Mouse (Mus musculus) brain, embryonic 14.5 days (tissue): ENCODE data around the gene Brcc3. TPM values are rescaled to one million over a fixed set of nuclear protein-coding genes. Genes with fewer than 3 reads are reported as not detected.

Experiments used
- DNase-seq: peaks from one replicate; pipeline ENCODE4 v3.0.0-alpha.2; 2011; ENCODE audit warnings: low read depth
- CTCF ChIP-seq: fragments of 200-500 bp; IDR thresholded peaks from 2 replicates; pipeline ENCODE4 v1.5.1; 2012; ENCODE audit warnings: inconsistent platforms, mild to moderate bottlenecking, moderate library complexity, borderline replicate concordance; ENCODE audit not compliant: insufficient read depth, insufficient read length; ENCODE audit errors: extremely low read depth
- POLR2A ChIP-seq: fragments of 200-500 bp; IDR thresholded peaks from 2 replicates; pipeline ENCODE4 v1.6.1; 2012; ENCODE audit warnings: mild to moderate bottlenecking, inconsistent platforms, borderline replicate concordance; ENCODE audit not compliant: poor library complexity, insufficient read depth, insufficient read length, severe bottlenecking; ENCODE audit errors: extremely low read depth
- polyA plus RNA-seq: library from polyadenylated mRNA; depleted of rRNA; stranded (reverse); fragments of >200 nt; gene quantifications from 2 replicates; pipeline ENCODE4 v1.2.3, GENCODE M21; 2012; rRNA removed

The Brcc3 gene
- polyA plus RNA-seq = 19.7 and 22.6 TPM in 2 replicates

DNA sequence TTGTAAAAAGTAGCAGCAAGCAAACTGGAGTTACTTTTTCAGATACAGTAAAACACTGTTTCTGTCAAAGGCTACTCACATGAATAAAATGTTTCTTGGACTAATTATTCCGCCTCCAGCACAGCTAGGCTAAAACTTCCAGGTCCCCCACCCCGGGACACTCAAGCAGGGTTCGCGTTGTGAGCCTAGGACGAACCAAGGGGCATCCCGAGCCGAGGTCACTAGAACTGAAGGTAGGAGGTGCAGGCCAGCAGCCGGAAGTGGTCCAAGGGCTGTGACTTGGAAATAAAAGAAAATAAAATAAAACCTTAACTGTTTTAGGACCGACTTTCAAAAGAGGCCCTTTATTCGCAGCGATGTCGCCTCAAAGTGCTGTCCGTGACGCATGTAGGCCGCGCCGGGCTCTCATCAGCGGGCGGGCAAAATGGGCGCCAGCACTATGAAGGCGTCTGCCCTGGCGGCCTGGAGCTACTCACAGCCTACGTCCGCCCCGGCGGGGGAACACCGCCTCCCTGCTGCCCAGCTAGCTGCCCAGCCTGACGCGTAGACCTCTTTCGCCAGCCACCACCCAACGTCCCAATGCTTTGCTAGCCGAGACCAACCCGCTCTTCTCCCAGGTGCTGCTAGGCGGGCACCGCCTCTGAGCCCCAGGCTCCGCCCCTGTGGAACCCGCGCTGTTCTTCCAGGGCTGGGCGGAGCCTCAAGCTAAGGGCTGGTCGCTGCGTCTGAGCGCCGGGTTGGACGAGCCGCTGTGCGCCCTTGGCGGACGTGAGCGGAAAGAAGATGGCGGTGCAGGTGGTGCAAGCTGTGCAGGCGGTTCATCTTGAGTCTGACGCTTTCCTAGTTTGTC, at the start of gene Brcc3, which contains the start of the genes Cmc4 and Mtcp1:
Gene Brcc3 (plus strand): TSS at position 693 of the 850 bp plus-strand sequence.
Gene Cmc4 (minus strand): TSS at position 649 of the 850 bp plus-strand sequence.
Gene Mtcp1 (minus strand): TSS at position 653 of the 850 bp plus-strand sequence.
- peak; percentile 96 for DNase-seq
- TF ChIP-seq POLR2A = peak; percentile 65; the same call in 1 of the 2 replicates
- TF ChIP-seq CTCF = no peak

DNA sequence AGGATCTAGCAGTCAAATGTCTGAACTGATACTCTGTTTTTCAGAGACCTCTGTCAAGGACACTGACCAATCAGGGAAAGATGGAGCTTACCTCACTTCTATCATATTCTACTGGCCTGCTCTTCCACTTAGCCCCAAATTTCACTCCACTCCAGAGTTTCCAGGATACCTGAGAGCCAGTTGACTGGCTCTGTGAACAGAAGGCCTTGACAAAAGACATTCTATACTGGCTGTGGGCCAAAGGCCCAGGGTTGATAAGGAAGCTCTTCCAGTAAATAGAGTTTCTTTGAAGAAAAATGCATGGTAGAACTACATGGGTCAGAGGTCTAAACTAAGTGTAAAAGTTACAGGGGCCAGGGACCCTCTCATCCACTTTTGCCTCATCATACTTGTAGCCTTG, 46.2 kb upstream of the Brcc3 start:
- no peak for DNase-seq
- TF ChIP-seq CTCF = no peak
- no peak for TF ChIP-seq POLR2A

DNA sequence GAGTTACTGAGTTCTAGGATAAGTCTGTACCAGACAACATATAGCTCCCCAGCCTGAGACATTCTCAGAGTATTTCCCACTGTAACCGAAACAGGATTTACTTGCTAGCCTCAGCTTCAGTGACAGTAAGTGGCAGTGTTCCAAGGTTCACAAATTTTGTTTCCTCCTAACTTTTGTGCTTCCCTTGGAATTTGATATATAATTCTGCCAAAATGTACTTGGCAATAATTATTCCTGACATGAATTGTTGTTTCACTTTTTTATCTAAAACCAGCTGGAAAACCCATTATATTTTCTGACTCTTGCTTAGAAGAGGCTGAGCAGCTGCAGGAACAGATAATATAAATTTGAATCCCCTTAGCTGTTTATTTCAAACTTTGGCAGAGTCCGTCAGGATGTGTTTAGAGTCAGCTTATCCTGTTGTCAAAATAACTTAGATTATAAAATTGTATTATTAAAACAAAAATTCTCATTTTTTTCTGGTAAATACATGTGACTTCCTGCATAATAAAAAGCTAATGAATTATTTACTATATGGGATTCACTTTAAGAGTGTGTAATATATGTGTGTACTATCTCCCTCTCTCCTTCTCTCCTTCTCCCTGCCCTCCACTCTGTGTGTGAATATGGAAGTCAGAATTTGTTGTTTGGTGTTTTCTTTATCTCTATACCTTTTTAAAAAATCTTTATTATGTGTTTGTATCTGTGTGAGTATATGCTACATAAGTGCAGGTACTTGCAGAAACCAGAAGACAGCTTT, 43.6 kb upstream of the Brcc3 start:
- TF ChIP-seq CTCF = no peak
- no peak for TF ChIP-seq POLR2A
- DNase-seq = no peak

DNA sequence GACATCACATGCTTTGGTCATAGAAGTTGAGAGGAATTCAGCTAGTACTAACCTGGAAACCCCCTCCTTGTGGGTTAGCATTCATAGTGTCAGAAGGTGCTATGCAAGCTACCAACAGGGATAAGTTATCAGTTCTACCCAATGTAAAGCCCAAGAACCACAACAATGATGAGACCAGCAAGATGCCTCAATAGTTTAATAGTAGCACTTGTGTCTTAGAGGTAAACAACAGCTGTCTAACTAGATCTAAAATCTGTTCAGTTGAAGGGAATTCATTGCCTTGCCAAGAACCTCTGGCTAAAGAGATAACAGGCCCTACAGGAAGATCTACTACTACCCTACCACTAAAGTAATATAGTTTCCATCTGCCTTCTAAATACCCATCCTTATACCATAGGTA, 39.6 kb upstream of the Brcc3 start:
- TF ChIP-seq CTCF = no peak
- TF ChIP-seq POLR2A = no peak
- no peak for DNase-seq

DNA sequence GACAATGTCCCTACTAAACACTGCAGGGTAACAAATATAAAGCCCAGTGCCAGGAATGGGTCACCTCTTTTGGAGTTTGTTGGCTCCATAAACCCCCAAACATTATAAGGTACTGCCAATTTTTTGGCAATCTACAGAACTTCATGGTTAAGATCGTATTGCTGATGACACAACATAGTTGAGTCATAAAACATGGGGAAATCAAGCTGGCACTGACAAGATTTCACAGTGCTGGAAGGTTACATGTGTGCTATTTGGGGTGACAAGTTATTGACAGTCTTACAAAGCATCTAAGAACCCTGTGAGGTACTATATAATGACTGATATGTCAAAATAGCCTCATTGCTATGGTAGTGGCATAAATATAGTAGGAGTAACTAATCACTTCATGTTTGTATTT, 35.3 kb upstream of the Brcc3 start:
- TF ChIP-seq POLR2A (no peak), CTCF (no peak)
- no peak for DNase-seq

DNA sequence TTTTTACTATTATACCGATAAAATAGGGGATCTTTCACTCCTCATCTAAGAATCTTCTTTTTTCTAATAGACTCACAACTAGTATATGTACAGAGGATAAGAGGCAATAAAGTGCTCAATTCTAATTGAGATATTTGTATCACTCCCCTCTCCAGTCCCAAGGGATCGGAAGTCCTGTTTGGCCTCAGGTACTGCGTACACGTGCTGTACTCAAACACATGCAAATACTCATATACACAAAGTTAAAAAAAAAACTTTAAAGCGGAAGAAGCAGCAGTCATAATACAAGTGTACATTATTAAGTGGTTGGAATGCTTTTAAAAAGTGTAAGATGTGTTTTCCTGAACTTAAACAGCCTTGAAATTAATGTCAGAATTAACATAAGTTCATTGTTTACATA, 34.7 kb upstream of the Brcc3 start:
- no peak for TF ChIP-seq POLR2A
- no peak for TF ChIP-seq CTCF
- DNase-seq = no peak

DNA sequence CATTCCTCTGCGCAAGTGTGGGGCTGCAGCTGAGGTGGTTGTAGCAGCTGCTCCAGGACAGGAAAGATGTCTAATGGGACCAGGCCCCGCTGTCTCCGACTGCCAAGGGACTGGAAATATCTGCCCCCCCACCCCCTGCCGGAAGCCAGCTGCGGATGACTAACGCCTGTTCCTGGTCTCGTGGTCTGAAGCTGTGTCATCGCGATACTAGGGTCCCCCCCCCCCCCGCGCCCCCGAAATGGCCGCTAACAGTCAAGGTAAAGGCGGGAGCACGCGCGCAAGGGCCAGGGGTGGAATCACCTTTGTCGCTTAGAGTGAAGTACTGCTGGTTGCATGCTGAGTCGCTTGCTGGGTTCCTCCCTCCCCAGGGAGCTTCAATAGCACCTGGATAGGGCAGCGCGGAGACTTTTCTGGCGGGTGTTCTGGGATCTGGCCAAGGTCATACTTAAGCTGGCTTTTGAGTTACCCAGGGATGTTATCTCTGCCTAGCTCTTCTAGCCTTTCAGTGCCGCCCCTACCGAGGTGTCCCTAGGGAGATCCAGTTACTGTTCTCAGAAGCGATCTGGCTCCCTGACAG, 34.1 kb upstream of the Brcc3 start, which contains the start of the genes Fundc2 and F8:
Gene Fundc2 (plus strand): TSS at position 205 of the 577 bp plus-strand sequence.
Gene F8 (minus strand): TSS at position 421 of the 577 bp plus-strand sequence.
- peak; percentile 93 for DNase-seq
- TF ChIP-seq CTCF (no peak), POLR2A (no peak)

DNA sequence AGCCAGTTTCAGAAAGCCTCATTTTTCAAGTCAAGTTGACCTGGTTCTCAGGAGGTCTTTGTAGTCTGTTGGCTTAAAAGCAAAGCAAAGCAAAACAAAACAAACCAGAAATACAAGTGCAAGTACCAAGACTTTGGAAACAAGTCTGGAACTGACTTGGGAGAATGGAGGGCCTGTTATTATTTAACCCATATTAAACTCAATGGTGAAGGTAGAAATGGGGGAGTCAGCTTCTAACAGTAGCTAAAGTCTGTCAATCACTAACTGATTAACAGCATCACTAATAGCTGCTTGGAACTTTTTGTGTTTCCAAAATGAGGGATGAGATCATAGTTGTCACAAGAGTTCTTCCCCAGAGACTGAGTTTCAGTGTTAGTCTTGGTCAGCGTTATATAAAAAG, 17.0 kb upstream of the Brcc3 start:
- TF ChIP-seq POLR2A (no peak), CTCF (no peak)
- no peak for DNase-seq

DNA sequence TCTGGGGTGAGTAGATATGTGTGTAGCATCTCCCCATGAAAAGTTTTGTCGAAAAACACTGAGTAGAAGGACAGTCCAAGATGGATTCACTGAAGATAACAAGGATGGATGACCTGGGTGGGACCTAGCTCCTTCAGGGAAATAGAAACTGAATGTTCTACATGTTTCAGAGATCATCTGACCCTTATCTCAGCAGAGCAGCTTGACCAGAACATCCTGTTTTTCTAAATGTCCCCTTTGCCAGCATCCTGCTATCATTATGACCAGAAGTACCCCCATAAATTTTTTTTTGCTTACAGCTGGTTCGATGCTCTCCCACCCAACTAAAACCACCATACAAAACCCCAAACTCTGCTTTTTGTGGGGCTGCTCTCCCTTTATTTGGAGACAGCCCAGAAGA, 13.8 kb upstream of the Brcc3 start:
- no peak for DNase-seq
- TF ChIP-seq POLR2A (no peak), CTCF (no peak)

DNA sequence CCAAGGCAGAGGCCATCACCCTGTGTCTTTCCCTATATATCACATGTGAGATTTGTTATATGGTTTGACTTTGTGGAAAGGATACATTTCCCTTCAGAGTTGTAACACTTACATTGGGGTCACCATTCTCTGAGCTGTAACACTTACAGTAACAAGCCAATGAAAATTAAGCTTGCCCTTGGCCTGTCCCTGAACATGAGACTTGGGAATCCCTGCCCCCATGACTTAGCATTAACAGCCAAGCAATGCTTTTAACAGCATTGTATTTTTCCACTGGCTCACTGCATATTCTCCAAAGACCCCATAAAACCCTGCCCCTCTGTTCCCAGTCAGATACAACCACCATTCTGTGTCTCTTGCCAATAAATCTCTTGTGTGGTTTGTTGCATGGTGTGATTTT, 13.1 kb upstream of the Brcc3 start:
- DNase-seq = no peak
- no peak for TF ChIP-seq POLR2A
- no peak for TF ChIP-seq CTCF

DNA sequence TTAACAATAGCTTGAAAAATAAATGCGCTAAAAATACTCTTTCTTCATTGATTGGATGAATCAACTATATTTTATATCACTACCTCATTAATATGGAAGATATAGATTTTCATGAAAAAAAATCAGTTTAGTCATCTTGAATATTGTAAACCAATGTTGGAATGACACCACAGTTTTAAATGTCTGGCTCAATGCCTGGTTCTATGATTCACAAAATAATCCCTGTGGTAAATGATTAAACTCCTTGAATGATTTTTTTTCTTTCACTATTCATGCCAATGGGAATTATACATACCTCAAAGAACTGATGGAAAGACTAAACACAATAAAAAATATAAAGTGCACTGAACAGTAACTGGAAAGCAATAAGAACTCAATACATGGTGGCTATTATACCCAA, 6.7 kb upstream of the Brcc3 start:
- no peak for DNase-seq
- TF ChIP-seq POLR2A (no peak), CTCF (no peak)

DNA sequence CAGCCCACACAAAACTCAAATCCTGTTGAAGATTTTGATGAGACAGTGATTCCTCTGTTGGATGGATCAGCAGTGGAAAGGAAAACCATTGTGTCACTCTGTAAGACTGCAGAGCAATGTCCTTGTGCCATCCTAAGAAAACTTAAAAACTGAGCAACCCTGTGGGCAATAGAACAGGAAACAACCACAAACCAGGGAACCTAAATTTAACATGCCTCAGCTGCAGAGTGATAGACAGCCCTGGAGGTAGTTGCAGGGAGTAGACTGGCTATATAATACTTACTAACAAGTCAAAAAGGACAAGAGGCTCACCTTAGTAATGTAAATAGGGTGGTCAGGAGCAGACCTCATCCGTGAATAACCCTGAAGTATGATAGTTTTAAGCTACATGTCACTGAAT, 38.2 kb downstream of the Brcc3 start:
- no peak for TF ChIP-seq CTCF
- no peak for TF ChIP-seq POLR2A
- DNase-seq = no peak

DNA sequence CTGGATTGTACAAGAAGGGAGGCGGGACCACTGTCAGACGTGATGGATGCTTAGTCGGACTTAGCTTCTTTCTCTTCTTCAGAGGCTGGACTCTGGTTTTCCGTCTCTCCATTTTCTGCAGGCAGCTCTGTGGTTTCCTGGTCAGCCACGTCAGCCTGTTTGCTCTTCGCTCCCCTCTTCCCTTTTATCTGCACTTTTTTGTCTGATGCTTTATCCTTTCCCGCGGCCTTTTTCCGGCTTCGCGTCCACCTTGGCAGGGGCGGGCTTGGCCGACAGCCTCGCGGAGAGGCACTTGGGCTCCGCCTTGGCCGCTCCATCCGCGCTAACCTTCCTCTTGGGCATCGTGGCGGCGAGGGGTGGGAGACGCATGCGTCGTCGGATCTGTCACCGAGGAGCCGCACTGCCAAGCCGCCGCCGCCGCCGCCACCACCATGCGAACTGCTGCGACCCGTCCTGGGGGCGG, 58.8 kb downstream of the Brcc3 start:
- peak; percentile 87 for DNase-seq
